Mouse (Mus musculus) heart, postnatal 25 days (tissue): ENCODE measurements around the gene 3110040M04Rik. TPM values are rescaled to one million over a fixed set of nuclear protein-coding genes. Genes with fewer than 3 reads are reported as not detected.

Experiments
- DNase-seq: peaks from one replicate; pipeline ENCODE4 v3.0.0; 2022; ENCODE audit warnings: low spot score
- intact Hi-C: fragments of 180-260 bp; cut with DNase I; formaldehyde crosslinking; loops from one replicate; pipeline ENCODE4 v1.15.1; 2025
- total RNA-seq, 2 experiments: library from RNA; stranded (reverse); gene quantifications; 2 replicates each; pipeline ENCODE4 v1.2.3; 2021

3110040M04Rik gene
- total RNA-seq, 2 experiments from 2014 or later: not detected

DNA sequence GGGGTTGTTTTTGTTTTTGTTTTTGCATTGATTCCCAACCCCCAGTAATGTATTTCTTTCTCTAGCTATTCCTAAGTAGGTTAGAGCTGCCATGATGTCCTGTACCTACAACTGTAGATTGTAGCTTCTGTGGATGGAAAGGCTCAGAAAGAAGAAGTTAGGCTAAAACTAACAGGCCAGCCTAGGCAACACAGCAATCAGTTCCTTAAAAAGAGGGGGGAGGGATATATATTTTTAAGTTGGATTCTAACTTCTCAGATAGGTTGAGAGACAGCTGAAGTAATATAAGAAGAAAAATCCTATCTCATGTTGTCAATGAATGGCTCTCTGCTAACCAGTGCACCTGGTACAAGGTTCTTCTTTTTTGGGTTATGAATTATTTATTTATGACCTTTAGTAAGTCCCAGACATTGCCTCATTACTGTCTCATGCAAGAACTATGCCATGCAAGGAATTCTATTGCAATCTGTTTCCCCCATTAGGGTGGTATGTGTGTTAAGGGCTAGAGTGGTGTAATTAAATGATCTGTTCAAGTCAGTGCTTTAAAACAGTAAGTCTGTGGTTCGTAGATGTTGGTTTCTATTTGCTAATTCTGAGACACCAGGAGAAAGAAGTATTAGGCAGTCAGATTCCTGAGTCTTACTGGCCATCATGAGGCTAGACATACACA, 24.5 kb downstream of the 3110040M04Rik start:
- intact Hi-C loops: no loop called here
- DNase-seq: no peak

DNA sequence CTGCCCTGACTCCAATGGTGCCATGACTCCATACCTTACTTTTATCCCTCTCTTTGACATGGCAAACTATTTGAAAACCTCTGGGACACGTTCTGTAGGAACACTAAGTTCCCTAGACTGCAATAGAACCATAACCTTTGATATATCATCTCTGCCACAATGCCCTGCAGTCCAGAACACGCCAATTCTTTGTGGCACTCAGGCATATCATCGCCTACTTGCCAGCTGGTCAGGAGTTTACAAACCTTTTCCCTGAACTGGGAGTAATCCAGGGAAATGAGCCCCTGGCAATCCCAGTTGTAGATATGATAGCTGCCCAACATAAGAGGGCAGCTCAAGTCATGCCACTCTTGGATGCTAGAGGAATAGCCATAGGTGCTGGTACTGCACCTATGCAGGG, 28.4 kb downstream of the 3110040M04Rik start:
- intact Hi-C loops: no loop called here
- no peak for DNase-seq

DNA sequence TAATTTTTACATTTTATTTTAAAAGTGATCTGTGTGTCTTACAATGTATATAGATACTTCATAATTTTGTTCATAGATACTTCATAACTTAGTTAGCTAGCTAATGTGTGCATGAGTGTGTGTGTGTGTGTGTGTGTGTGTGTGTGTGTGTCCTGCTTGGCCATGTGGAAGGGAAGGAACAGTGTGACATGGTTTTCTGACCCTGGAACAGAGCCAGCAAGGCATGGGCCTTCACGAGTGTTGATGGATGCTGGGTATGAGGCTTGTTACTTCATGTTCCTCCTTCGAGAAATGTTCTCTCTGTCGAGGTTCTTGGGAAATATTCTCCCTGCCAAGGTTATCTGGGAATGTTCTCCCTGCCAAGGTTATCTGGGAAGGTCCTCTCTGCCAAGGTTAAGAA, 29.8 kb downstream of the 3110040M04Rik start:
- DNase-seq: no peak
- intact Hi-C loops: no loop called here

DNA sequence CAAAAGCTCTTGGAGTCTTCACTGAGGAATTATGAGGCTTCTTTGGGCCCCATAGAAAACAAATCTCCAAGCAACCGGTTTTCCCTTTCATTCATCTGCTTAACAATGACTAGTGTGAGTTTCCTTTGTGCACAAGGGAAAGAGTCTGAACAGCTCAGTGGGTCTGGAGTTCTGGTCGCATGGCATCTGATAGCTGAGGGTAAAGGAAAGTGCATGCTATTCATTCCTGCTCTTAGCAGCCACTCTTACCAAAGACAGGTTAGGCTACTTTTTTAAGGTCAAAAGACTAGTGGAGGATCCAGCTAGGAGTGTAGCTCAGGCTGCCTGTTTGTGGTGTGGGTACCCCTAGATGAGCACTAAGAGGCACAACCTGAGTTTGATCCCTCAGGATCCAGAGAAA, 31.7 kb downstream of the 3110040M04Rik start:
- intact Hi-C loops: loop anchor here (5.0 kb wide), 1 partner anchor 113 kb away; no protein-coding TSS in a partner anchor
- no peak for DNase-seq

DNA sequence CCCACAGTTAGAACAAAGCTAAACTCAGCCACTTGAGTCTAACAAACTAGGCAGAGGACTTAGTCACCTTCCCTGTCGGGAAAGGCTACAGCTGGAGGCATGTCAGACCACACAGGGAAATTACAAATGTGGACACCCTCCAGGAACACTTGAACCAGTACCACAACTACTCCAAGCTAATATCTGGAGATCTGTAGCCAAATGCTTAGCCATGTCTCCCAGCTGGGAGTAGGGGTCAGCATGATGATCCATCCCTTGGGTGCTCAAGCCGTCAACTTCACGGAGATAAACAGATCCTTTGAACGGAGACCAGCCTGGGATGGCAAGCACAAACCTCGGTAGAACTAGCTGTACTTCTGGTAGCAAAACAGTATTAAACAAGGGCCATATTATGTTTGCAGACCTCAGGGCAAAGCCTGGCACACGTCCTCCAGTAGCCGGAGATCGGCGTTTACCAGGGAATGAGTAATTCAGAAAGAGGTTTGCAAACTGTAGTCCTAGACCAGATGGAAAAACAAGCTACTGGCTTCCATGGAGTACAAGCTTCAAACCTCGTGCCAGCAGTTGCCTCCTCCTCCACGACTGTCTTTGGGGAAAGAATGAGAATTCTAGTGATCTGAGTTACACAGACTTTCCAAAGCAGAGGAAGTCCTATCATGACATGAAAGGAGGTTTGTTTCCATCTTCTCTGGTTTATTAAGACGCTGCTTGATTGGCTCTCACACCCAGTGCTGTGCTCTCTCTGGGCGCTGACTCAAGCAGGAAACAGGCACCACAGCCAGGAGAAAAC, 32.4 kb downstream of the 3110040M04Rik start:
- DNase-seq: peak; percentile 65
- intact Hi-C loops: loop anchor here (5.0 kb wide), 1 partner anchor 114 kb away; no protein-coding TSS in a partner anchor

DNA sequence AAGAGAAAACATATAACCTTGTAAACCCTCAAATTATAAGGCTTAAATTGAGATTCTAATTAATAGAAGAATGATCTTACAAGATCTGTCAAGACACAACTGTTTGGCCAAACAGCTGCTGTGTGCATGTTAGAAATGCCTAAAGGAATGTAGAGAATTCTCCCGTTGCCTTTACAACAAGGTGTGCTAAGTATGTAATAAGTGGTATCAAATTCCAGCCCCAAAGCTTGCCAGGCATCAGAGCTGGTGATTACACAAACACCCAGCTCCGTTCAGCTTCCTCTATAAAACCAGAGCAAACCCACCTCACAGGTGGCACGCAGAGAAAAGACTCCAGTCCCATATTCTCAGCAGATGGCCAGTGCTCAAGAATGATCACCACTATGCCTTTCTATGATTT, 33.9 kb downstream of the 3110040M04Rik start:
- no peak for DNase-seq
- intact Hi-C loops: loop anchor here (5.0 kb wide), 1 partner anchor 115 kb away; no protein-coding TSS in a partner anchor

DNA sequence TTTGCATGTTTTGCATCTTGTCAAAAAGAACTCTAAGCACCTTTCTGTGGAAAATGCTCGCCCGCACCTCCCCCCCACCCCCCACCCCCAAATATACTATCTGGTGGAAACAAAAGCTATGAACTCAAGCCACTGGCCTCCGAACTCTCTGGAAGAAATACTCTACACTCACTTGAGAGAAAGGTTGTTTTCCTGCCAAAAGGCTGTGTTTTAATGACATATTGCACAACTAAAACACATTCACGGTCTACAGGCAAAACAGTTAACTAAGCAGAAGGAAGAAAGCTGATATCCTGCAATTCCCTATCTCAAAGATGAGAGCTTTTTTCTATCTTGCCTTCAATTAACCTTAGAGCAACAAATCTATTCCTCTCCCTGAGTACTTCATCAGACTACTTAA, 39.4 kb downstream of the 3110040M04Rik start:
- DNase-seq: no peak
- intact Hi-C loops: no loop called here

DNA sequence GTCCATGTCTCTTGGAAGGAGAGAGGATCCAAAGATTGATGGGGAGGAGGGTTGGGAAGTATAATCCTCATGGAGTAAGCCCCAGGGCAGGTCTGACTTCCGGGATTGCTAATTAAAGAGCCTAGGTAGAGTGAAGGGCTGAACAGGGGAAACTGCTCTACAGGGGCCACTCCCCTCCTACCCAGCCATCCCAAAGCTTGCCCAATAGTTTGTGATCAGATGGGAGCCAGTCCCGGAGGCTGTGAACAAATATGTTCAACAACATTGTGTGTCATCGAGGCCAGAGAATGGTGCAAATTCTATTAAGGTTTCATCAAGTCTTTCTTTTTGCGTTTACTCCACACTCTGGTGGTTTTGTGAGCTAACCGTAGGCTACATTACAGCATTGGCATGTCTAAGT, 40.1 kb downstream of the 3110040M04Rik start:
- intact Hi-C loops: no loop called here
- DNase-seq: no peak

DNA sequence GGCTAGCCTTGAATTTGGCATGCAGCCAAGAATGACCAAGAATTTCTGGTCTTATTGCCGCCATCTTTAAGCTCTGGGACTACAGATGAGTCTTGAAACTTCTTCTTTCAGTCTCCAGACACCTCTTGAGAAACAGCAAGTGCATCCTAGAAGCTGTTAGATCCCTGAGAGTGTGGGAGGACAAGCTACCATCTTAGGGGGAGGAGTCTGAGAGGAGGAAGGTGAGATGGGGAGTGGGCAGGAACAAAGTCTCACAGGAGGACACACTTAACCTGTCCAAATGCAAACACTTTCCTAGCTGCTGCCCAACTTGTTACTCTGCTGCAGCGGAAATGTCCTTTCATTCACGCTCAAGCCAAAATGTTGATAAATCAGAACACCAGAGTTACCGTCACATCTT, 40.8 kb downstream of the 3110040M04Rik start:
- no peak for DNase-seq
- intact Hi-C loops: no loop called here

DNA sequence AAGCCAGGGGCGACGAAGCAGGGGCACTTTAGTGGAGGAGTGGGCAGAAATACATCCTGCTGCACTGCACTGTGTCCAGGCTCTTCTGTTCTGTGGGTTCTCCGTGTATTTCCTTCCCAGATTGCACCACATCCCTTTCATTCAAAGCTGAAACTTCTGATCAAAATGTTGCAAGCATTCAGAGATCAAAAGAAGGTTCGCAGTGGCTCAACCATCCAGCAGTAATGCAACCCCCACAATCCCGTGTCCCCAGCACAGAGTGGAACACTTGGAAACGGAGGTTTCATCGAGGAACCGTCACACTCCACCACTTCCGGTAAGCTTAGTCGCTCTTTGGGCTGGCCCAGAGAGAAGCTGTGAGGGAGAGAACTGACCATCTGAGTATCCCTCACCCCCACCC, 41.2 kb downstream of the 3110040M04Rik start:
- intact Hi-C loops: no loop called here
- no peak for DNase-seq

DNA sequence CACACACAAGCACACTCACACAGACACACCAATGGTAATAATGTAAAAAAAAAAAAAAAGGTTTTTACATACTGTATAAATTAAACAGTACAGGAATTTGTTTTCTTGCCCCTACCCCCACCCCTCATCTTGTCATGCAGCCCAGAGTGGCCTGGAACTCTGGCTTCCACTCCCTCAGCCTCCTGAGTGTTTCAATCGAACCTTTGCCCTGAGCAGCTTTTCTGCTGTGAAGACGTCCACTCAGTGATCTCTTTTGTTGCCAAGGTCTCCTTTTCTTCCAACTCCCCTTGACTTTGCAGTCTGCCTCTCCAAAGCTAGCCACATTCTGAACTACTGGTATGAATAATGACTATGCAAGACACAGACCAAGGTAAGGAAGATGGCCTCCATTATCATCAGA, 41.9 kb downstream of the 3110040M04Rik start:
- intact Hi-C loops: no loop called here
- DNase-seq: no peak

DNA sequence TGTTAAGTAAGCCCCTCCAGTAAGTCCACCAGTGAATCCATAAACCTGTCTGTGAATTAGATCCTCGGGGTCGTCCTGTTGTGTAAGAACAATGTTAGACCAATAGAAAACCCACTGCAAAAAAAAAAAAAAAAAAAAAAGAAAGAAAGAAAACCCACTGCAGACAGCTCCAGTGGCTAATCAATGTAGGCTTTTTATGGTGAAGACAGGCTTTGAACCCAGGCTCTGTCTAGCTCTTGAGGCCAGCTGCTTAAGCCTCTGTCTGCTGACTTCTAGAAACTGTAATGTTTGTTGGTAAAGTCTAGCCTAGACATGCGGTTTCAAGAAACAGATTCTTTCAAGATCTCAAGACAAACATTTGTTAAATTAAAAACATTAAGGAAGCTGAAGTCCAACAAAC, 46.2 kb downstream of the 3110040M04Rik start:
- intact Hi-C loops: no loop called here
- no peak for DNase-seq

DNA sequence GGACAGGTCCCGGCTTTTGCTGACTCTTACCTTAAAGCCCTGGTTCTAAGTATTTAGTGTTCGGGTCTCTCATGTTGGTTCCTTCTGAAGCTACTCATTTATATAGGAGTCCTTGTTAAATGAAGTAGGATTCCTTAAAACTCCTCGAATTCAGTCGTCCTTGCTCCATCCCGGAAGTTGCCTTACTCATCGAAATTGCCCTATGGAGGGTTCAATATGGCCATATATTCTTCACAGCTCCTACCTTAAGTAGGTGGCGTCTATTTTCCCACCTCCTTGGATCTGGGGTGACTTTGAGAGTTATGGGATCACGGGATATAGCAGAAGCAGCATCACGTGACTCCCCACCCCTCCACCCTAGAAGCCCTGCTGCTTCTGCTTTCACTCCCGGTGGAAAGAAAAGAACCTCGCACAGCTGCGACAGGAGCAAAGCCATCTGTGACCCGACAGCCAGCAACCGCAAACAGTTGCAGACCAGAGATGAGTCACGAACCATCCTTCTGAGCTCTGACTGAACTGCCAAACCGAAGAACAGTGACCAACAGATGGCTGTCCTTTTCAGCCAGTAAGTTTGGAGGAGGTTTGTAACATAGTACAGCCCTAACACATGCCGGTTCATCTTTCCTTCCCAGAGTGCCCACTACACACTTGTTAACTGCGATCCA, 46.7 kb downstream of the 3110040M04Rik start:
- intact Hi-C loops: no loop called here
- DNase-seq: peak; percentile 62

DNA sequence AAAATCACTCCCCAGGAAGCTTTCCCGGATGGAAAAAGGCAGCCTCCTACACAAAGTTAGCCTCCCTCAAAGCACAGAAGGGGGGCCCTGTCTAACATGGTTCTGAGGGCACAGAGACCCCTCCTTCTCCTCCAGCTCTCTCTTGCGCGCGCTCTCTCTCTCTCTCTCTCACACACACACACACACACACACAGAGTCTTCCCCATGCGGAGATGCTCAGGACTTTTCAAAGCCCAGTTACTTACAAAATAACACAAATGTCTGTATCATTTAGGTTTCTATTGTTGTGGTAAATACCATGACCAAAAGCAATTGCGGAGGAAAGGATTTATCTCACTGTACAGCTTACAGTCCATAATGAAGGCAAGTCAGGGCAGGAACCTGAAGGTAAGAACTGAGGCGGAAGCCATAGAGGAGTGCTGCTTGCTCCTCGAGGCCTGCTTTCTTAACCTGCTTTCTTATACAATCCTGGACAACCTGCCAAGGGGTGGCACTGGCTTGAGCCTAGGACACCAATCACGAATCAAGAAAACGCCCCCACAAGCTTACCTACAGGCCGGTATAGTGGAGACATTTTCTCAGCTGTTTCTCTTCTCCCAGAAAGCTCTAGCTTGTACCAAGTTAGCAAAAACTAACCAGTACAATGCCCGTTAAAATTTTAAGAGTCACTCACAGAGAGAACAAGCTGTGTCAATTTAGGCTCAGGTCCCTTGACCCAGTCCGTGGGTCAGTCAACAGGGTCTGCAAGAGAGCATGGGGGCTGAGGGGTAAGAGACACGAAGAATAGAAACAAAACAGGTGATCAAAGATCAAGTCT, 47.5 kb downstream of the 3110040M04Rik start:
- no peak for DNase-seq
- intact Hi-C loops: no loop called here

Other genes starting within 250 kb of the 3110040M04Rik start
- gene Hmcn1, start 210.7 kb upstream of the 3110040M04Rik start, total RNA-seq: 10 to 100 TPM; 15.8 to 16.9 TPM
- gene Gm47985, start 21.6 kb upstream of the 3110040M04Rik start, total RNA-seq: 1 to 10 TPM in 1 of 2 experiments, under 1 TPM in 1; 0.26 to 1.1 TPM
- not detected for gene Gm8947, start 11.7 kb upstream of the 3110040M04Rik start, total RNA-seq
- gene Gm47995, start 5.7 kb upstream of the 3110040M04Rik start, total RNA-seq: not detected
- gene Gm47996, start 6.0 kb downstream of the 3110040M04Rik start, total RNA-seq: not detected
- 100 to 1,000 TPM; 516 to 557 TPM for gene Ivns1abp, start 140.4 kb downstream of the 3110040M04Rik start, total RNA-seq
- gene Swt1, start 224.3 kb downstream of the 3110040M04Rik start, total RNA-seq: 10 to 100 TPM in 1 of 2 experiments, 1 to 10 TPM in 1; 9.8 to 12.2 TPM
- gene Trmt1l, start 224.4 kb downstream of the 3110040M04Rik start, total RNA-seq: 10 to 100 TPM; 21.4 to 22.2 TPM